Mouse (Mus musculus): ENCODE measurements around the gene Nrp1.

The Nrp1 gene

DNA sequence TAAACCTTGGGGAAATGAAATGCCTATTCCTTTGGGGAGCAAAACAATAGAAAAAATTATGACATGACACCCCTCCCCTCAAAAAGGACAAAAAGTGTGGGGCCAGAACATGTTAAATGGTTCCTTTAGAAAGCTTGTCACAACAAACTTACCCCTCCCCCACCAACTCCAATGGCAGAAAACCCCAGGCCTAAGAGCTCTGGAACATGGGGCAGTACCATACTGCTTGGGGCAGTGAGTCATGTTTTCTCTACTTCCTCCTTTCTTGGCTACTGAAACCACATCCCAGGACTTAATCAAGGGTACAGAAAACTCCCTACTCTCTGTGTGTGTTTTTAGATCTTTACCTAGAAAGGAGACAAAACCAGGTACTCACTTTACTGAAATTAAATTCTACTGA is 147.5 kb downstream of the Nrp1 start:
- no peak for DNase-seq (ENCODE audit: low spot score in 2 of 2)

GRCm38 (mm10) chr8:128508723-128509122 is 150.3 kb downstream of the Nrp1 start:
- no peak for DNase-seq (ENCODE audit: low spot score in 2 of 2)

DNA sequence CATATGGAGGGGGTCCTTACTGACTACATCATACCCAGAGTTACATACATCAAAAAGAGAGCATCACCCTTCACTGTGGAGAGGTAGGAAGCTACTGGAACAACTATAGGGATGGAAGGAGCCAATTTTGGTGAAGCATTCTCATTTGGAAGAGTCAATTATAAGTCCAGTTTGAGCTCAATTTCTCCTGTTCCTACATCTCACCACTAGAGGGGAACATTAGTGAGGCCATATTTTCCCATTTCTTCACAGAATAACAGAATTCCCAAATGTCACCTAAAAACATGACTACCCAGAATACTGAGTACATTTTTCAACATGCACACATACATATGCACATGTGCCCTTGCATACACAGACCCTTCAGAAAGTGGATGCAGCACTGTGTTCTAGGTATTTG is 152.6 kb downstream of the Nrp1 start:
- DNase-seq (ENCODE audit: low spot score in 2 of 2): no peak

- no peak for DNase-seq (ENCODE audit: low spot score in 2 of 2)
Measured at GRCm38 (mm10) chr8:128511732-128512131, 153.3 kb downstream of the Nrp1 start.

GRCm38 (mm10) chr8:128516846-128517446 is 158.5 kb downstream of the Nrp1 start:
- no peak for DNase-seq (ENCODE audit: low spot score in 2 of 2)

DNA sequence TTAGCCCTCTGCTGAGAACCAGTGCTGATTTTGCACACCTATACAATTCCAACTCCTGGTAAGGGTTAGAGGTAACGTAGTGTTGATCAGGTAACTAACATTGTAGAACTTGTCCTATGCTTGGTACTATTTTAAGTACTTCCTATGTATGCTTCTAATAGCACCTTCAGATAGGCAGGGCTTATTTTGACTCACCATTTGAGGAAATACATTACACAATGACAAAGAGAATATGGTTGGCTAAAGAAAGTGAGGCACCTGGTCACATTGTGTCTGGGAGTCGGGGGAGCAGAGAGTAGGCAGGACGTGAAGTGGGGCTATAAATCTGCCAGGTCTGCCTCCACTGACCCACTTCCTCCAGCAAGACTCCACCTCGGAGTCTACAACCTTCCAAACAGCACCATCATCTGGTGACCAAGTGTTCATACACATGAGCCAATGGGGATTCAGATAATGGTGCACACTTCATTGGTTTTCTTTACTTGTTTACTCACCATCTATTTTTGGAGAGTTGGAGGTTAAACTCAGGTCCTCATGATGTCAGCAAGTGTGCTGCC is 159.2 kb downstream of the Nrp1 start:
- DNase-seq (ENCODE audit: low spot score in 2 of 2): no peak

DNA sequence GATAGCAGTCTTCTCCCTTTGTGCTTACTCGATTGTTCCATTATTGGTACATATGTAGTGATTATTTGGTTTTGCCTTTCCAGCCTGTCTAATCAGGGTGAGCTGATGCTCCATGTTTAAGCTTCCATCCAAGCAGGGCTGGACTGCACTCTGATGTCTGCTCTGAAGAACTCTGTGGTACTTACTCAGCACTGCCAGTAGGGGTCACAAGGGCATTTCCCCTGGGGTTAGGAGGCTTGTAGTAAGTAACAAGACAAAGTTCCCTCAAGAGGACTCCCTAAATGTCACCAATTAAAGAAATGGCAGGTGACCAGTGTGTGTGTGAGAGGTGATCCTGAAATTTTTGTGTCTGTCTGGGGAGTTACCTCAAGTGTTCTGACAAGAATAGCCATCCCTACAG is 161.0 kb downstream of the Nrp1 start:
- peak in 1 of 2 experiments; percentile 40 for DNase-seq (ENCODE audit: low spot score in 2 of 2)

- DNase-seq (ENCODE audit: low spot score in 2 of 2): peak in 1 of 2 experiments; percentile 25
Measured at GRCm38 (mm10) chr8:128523825-128524224, 165.4 kb downstream of the Nrp1 start.

GRCm38 (mm10) chr8:128525912-128526311 is 167.5 kb downstream of the Nrp1 start:
- DNase-seq (ENCODE audit: low spot score in 2 of 2): no peak

- no peak for DNase-seq (ENCODE audit: low spot score in 2 of 2)
Measured at GRCm38 (mm10) chr8:128528591-128529383, 170.4 kb downstream of the Nrp1 start.

DNA sequence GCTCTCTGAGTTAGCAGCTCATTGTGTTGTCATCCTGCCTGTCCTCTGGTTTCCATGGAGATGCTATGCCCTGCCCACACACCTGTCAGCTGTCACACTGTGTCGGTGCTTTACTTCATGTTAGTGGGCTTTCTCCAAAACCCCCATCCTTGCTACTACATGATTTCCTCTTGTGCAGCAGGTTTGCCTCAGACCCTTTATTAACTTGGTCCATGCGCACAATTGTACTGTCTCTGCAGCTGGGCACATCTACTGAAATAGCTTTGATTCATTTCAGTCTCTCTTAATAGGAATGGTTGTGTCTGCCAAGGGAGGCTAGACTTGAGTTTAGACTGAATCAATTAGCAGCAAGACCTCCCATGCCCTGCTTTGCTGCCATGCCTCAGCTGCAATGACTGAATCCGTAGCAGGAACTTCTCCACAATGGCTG is 176.1 kb downstream of the Nrp1 start:
- DNase-seq (ENCODE audit: low spot score in 2 of 2): no peak

- DNase-seq (ENCODE audit: low spot score in 2 of 2): no peak
Measured at GRCm38 (mm10) chr8:128535685-128536084, 177.3 kb downstream of the Nrp1 start.

DNA sequence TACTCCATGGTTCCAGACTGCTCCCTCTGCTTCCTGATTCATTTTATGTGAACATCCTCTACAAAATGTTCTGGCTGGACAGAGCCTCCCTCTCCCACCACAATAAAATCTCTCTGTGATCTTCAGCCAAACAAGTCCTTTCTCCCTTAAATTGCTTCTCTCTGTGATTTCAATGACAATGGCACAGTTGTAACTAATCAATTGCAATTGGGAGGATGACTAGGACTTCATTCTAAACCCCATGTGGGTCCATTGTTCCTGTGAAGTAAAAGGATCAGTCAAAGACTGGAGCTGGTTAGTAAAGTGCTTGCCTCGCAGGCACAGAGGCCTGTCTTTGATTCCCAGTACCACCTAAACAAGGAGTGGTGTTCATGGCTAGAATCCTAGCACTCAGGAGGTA is 180.0 kb downstream of the Nrp1 start:
- no peak for DNase-seq (ENCODE audit: low spot score in 2 of 2)

GRCm38 (mm10) chr8:128541355-128542090 is 183.1 kb downstream of the Nrp1 start:
- no peak for DNase-seq (ENCODE audit: low spot score in 2 of 2)

- DNase-seq (ENCODE audit: low spot score in 2 of 2): no peak
Measured at GRCm38 (mm10) chr8:128544128-128544846, 185.9 kb downstream of the Nrp1 start.

DNA sequence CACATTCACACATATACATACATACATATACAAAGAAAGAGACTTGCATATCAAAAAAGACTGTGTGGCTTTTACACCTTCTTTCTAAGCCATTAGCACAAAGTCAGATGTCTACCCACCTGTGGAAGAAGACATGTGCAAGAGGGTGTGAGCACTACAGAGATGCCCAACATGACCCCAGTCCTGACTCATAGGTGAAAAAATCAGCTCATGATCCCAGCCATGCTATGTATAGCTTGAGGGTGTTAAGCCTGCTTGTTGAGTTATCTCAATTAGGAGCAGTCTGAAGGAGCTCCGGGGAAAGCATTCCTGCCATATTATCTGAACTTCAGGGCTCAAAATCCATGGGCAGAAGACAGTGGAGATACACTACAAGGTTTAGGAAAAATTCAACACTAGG is 187.9 kb downstream of the Nrp1 start:
- no peak for DNase-seq (ENCODE audit: low spot score in 2 of 2)

GRCm38 (mm10) chr8:128547361-128547760 is 189.0 kb downstream of the Nrp1 start:
- no peak for DNase-seq (ENCODE audit: low spot score in 2 of 2)

DNA sequence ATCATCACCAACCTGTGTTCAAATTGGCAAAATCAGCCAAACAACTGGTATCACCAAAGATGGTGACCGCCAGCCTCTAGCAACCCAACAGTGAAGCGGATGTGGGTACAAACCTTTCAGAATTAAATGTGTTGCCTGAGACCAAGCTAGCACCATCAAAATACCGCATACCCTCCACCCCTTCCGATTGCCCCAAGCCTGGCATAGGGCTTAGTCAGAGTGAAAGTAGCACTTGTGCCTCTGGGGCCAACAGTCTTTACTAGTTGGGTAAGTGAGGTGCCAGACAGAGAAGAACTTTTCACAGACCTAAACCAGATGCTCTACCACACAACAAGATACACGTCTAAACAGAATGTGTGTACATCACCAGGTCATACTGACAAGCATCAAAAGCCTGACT is 191.3 kb downstream of the Nrp1 start:
- DNase-seq (ENCODE audit: low spot score in 2 of 2): no peak

- DNase-seq (ENCODE audit: low spot score in 2 of 2): peak; percentile 46 to 73
Measured at GRCm38 (mm10) chr8:128551421-128552139, 193.2 kb downstream of the Nrp1 start.

Data from spleen, postnatal 10 days (tissue).